Mouse (Mus musculus): Measurements from ENCODE around the gene Ripor3.
A peak's percentile ranks its signal among the peaks of the same experiment; 100 is the strongest.

The Ripor3 gene

GRCm38 (mm10) chr2:167950681-167951080 lies 59.7 kb downstream of the Ripor3 start:
- peak; percentile 90 to 93 for DNase-seq

- no peak for DNase-seq
Measured at GRCm38 (mm10) chr2:167949808-167950207, 60.6 kb downstream of the Ripor3 start.

- no peak for DNase-seq
Measured at GRCm38 (mm10) chr2:167949250-167949649, 61.2 kb downstream of the Ripor3 start.

GRCm38 (mm10) chr2:167948557-167948956 lies 61.9 kb downstream of the Ripor3 start:
- DNase-seq: no peak

GRCm38 (mm10) chr2:167948047-167948446 lies 62.4 kb downstream of the Ripor3 start:
- DNase-seq: no peak

GRCm38 (mm10) chr2:167947251-167947650 lies 63.2 kb downstream of the Ripor3 start:
- DNase-seq: no peak

GRCm38 (mm10) chr2:167945451-167945850 lies 65.0 kb downstream of the Ripor3 start:
- no peak for DNase-seq

GRCm38 (mm10) chr2:167944193-167944592 lies 66.2 kb downstream of the Ripor3 start:
- no peak for DNase-seq

GRCm38 (mm10) chr2:167942926-167943633 lies 67.3 kb downstream of the Ripor3 start:
- no peak for DNase-seq

- DNase-seq: peak; percentile 64 to 69
Measured at GRCm38 (mm10) chr2:167942199-167942925, 68.1 kb downstream of the Ripor3 start.

GRCm38 (mm10) chr2:167941745-167942176 lies 68.7 kb downstream of the Ripor3 start:
- DNase-seq: no peak

- no peak for DNase-seq
Measured at GRCm38 (mm10) chr2:167941320-167941719, 69.1 kb downstream of the Ripor3 start.

GRCm38 (mm10) chr2:167940636-167941035 lies 69.8 kb downstream of the Ripor3 start:
- DNase-seq: no peak

GRCm38 (mm10) chr2:167939632-167940399 lies 70.6 kb downstream of the Ripor3 start:
- no peak for DNase-seq

GRCm38 (mm10) chr2:167939204-167939603 lies 71.2 kb downstream of the Ripor3 start:
- DNase-seq: no peak

GRCm38 (mm10) chr2:167938786-167939185 lies 71.6 kb downstream of the Ripor3 start:
- DNase-seq: no peak

- no peak for DNase-seq
Measured at GRCm38 (mm10) chr2:167935956-167936355, 74.5 kb downstream of the Ripor3 start.

- no peak for DNase-seq
Measured at GRCm38 (mm10) chr2:167933397-167933796, 77.0 kb downstream of the Ripor3 start.

GRCm38 (mm10) chr2:167932727-167933231 lies 77.6 kb downstream of the Ripor3 start:
- DNase-seq: no peak

GRCm38 (mm10) chr2:167931985-167932726 lies 78.3 kb downstream of the Ripor3 start, which contains the start of gene Ptpn1:
Gene Ptpn1, plus strand, starts transcription at chr2:167932057.
- DNase-seq: peak; percentile 98

- no peak for DNase-seq
Measured at GRCm38 (mm10) chr2:167930975-167931374, 79.4 kb downstream of the Ripor3 start.

Data from kidney, adult 8-10 months (tissue).